Mouse (Mus musculus): ENCODE measurements around the gene Tppp3.

Gene Tppp3

DNA sequence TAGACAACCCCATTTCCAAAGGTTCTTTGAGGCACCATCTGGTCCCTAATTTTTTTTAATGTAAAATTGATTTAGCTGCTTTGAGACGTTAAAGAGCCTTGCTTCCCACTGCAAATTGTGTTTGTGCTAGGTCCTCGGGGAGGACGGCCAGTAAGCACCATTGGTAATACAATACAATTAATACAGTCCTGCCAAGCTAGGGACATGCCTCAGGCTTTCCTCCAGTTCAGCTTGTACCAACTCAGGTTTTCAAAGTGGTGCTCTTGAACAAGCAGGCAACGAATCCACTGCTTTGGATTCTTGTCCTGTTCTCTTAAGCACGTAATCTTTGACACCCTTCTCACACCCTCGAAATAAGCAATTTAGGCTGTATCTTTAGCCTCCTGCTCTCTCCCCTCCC, 38.3 kb downstream of the Tppp3 start:
- DNase-seq (ENCODE audit: low spot score in 2 of 2), result no peak

DNA sequence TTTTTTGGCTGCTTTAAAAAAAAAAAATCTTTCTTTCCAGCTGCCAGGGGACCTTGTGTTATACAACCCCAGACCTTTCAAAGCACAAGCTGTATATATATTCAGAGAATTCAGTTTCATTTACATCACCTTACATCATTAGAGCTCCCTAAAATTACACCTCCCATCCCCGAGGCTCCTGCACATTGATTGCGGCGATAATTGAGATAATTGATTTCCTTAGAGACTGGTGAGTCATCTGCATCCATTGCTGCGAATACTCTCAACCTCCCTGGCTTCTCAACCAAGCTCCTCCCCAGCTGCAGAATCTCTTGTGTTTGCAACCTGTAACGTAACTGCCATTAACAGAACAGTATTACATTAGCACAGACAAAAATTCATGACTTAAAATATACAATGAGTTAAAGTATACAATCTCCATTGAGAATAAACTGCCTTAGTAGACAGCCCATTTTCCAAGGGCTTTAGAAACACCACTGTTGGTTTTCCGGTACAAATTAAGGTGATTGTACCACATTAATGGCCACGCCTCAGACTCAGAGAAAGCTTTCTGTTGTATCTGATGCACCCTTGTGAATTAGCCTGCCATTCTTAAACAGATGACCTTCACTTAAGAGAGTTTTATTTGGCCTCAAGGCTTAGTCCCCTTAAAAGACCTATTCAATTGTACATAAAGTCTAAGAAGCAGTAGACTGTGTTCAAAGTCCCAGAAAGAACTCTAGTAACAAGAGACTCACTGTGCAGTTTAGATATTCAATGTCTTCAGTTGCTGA, 39.4 kb downstream of the Tppp3 start:
- DNase-seq (ENCODE audit: low spot score in 2 of 2), result no peak

DNA sequence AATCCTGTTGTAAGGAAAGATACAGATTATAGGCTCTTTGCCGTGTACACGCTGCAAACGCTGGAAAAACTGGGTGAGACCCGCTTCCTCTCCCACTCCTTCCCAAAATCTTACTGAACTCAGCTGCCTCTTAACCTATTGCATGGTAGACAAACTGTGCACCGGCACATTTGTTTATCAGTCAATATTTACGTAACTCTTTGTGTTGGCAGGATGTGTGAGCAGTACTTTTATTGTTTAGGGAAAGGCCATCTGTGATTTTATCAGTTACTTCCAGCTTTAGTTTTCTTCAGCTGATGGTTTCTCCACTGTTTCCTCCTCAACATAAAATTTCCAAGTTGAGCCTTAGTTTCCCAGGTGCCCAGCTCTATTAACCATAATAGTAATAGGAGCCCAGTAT, 44.4 kb downstream of the Tppp3 start:
- DNase-seq (ENCODE audit: low spot score in 2 of 2), result no peak

DNA sequence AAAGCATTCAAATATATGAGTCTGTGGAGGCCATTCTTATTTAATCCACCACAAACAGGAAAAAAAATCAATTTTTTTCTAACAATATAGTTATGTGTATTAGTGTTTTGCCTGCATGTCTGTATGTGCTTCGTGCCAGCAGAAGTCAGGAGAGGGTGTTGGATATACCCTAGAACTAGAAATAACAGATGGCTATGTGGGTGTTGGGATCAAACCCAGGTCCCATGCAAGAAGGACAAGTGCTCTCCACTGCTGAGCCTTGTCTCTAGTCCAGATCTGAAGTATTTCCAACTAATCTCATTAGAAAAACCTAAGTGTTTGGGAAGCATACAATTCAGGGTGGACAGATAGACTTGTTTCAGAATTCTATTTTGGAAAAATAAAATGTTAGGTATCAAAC, 49.3 kb downstream of the Tppp3 start:
- DNase-seq (ENCODE audit: low spot score in 2 of 2), result no peak

DNA sequence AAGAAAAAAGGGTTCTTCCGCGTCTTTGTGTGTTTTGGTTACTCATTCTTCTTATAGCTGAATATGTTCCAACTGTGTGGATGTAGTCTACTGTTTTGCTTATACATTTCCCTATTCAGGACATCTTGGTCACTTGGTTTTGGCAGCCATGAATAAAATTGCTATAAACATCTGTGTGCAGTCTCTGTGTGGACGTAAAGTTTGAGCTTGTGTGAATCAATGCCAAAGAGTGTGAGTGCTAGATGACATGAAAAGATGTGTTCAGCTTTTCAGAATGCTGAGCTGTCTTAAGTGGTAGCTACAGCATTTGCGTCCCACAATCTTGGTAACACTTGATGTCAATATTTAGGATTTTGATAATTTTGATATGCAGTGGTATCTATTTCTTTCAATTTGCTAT, 51.5 kb downstream of the Tppp3 start:
- DNase-seq (ENCODE audit: low spot score in 2 of 2), result no peak

DNA sequence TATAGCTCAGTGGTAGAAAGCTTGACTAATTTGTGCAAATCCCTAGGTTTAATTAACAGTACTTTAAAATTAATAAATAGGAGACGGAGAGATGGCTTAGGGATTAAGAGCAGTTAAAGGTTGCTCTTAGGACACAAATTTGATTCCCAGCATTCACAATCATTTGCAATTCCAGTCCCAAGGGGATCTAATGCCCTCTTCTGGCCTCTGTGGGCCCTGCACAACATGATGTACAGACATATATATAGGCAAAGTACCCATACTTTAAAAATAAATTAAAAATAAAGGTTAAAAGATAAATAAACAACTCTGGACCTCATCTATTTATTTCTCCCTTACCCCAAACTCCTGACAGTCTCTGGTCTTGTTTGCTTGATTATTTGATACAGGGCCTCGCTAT, 52.3 kb downstream of the Tppp3 start:
- DNase-seq (ENCODE audit: low spot score in 2 of 2), result no peak
